Mouse (Mus musculus) liver, adult 2 months (tissue): ENCODE measurements around the gene Hes7. TPM values are rescaled to one million over a fixed set of nuclear protein-coding genes. Genes with fewer than 3 reads are reported as not detected.

Experiments
- DNase-seq: peaks from one replicate; pipeline ENCODE4 v3.0.0-alpha.2; 2011; ENCODE audit warnings: low read depth, low spot score; ENCODE audit errors: extremely low read depth
- H3K27ac ChIP-seq: fragments of 200-500 bp; replicated peaks from 2 replicates; pipeline ENCODE4 v1.5.1; 2012; ENCODE audit warnings: low read depth, mild to moderate bottlenecking, control low read depth, inconsistent platforms, low read length; ENCODE audit not compliant: insufficient read depth
- H3K27me3 ChIP-seq: fragments of 200-500 bp; 2 replicates; pipeline ENCODE4 v1.6.1; 2012; ENCODE audit warnings: mild to moderate bottlenecking, moderate library complexity, low read length, inconsistent platforms; ENCODE audit not compliant: control insufficient read depth, insufficient read depth
- H3K36me3 ChIP-seq: fragments of 200-500 bp; 2 replicates; pipeline ENCODE4 v1.6.1; 2012; ENCODE audit warnings: low read length, inconsistent platforms; ENCODE audit not compliant: control insufficient read depth, insufficient read depth
- H3K4me1 ChIP-seq: fragments of 200-500 bp; 2 replicates; pipeline ENCODE4 v1.6.1; 2011; ENCODE audit warnings: low read length; ENCODE audit not compliant: control insufficient read depth, insufficient read depth
- H3K4me3 ChIP-seq: fragments of 200-500 bp; 2 replicates; pipeline ENCODE4 v1.5.1; 2011; ENCODE audit warnings: low read depth, mild to moderate bottlenecking, control low read depth, low read length, moderate library complexity; ENCODE audit not compliant: insufficient read depth
- H3K79me2 ChIP-seq: fragments of 200-500 bp; 2 replicates; pipeline ENCODE4 v1.6.1; 2012; ENCODE audit warnings: inconsistent platforms, mild to moderate bottlenecking, low read length, moderate library complexity; ENCODE audit not compliant: control insufficient read depth, insufficient read depth
- H3K9ac ChIP-seq: fragments of 200-500 bp; 2 replicates; pipeline ENCODE4 v1.6.1; 2012; ENCODE audit warnings: low read depth, mild to moderate bottlenecking, control low read depth, inconsistent platforms, low read length
- CTCF ChIP-seq: fragments of 200-500 bp; IDR thresholded peaks from 2 replicates; pipeline ENCODE4 v1.5.1; 2011; ENCODE audit warnings: low read depth, low read length, control low read depth
- POLR2A ChIP-seq: fragments of 200-500 bp; IDR thresholded peaks from 2 replicates; pipeline ENCODE4 v1.6.1; 2011; ENCODE audit warnings: low read length, control low read depth; ENCODE audit not compliant: insufficient read depth; ENCODE audit errors: extremely low read depth
- WGBS: fragments of 180-500 bp; shearing (Covaris S2); methylation state at CpG from one replicate; pipeline ENCODE4 v1.1.7; 2018; 5-methylcytosine and 5-hydroxymethylcytosine counted together
- polyA plus RNA-seq: library from polyadenylated mRNA; depleted of rRNA; stranded (reverse); fragments of >200 nt; gene quantifications from 2 replicates; pipeline ENCODE4 v1.2.3, GENCODE M21; 2012
- total RNA-seq: library from RNA; depleted of rRNA; stranded (reverse); fragments of >200 nt; gene quantifications from 2 replicates; pipeline ENCODE4 v1.2.3, GENCODE M21; 2014

Hes7 gene
- total and polyA plus RNA-seq, 2 experiments, result 0.05 TPM; not detected in 1

DNA sequence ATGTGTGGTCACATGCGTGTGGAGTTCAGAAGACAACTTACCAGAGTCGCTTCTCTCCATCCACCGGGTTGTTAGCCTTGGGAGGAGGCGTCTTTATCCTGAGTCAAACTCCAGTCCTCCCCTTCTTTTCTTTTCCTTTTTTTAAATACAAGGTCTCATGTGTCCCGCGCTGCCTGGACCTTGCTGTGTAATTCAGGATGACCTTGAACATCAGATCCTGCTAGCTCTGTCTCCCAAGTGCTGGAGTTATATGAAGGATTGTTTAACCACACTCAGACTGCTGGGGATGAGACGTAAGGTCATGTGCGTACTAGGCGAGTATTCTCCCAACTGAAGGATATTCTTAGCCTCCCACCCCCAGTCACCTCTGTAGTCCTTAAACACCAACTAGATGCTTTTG is 42.9 kb upstream of the Hes7 start:
- Histone ChIP-seq H3K4me3 (no peak overlapping the region), H3K79me2 (no peaks in the 10 kb centered on the region), H3K4me1 (no peaks in the 10 kb centered on the region), H3K27ac (no peak overlapping the region), H3K9ac (no peak overlapping the region), H3K36me3 (no peaks in the 10 kb centered on the region), H3K27me3 (no peaks in the 10 kb centered on the region)
- 88% methylated on average over 9 of the region's 9 CpGs for WGBS
- TF ChIP-seq CTCF, result no peak
- no peak for TF ChIP-seq POLR2A
- DNase-seq, result no peak

DNA sequence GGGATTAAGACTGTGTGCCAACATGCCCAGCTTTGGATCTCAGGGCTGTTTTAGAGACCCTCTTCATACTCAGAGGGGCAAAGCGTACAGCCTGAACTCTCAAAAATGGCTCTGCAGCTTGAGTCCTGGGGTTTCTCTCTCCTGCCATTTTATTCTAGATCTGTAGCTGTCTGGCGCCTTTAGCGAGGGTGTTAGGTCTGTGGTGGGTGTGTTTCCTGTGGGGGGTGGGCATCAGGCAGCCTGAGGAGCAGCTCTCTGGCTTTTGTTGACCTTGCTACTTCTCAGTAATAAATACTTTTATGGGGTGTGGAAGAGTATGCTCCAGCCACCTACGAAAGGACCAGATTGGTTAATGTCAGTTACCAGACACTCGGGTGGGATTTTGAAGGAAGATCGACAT is 42.2 kb upstream of the Hes7 start:
- H3K79me2 ChIP-seq, result no peaks in the 10 kb centered on the region
- no peak overlapping the region for H3K27ac ChIP-seq
- H3K9ac ChIP-seq, result no peak overlapping the region
- TF ChIP-seq CTCF (no peak), POLR2A (no peak)
- no peak overlapping the region for H3K4me3 ChIP-seq
- H3K27me3 ChIP-seq, result no peaks in the 10 kb centered on the region
- WGBS, result 92% methylated on average over 6 of the region's 6 CpGs
- H3K4me1 ChIP-seq, result no peaks in the 10 kb centered on the region
- no peak for DNase-seq
- H3K36me3 ChIP-seq, result no peaks in the 10 kb centered on the region

DNA sequence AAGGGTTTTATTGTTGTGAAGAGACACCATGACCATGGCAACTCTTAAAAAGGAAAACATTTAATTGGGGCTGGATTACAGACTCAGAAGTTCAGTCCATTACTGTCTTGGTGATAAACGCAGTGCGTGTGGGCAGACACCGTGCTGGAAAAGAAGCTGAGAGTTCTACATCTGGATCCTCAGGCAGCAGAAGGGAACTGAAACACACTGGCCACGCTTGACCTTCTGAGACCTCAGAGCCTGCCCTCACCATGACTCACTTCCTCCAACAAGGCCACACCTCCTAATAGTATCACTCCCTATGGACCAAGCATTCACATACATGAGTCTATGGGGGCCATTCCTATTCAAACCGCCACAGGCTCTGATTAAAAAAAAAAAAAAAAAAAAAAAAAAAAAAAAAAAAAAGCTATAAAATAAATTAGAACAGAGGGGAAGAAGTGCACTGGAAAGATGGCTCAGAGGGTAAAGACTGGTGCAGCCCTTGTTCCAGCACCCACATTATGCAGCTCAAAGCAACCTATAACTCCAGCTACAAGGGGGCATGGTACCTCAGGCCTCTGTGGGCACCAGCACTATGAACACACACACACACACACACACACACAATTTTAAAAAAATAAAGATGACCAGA is 41.3 kb upstream of the Hes7 start:
- TF ChIP-seq CTCF (no peak), POLR2A (no peak)
- H3K36me3 ChIP-seq, result no peaks in the 10 kb centered on the region
- WGBS, result 77% methylated on average over 5 of the region's 5 CpGs
- no peaks in the 10 kb centered on the region for H3K4me1 ChIP-seq
- DNase-seq, result peak; percentile 43
- H3K4me3 ChIP-seq, result no peak overlapping the region
- H3K79me2 ChIP-seq, result no peaks in the 10 kb centered on the region
- H3K27me3 ChIP-seq, result no peaks in the 10 kb centered on the region
- H3K27ac ChIP-seq, result no peak overlapping the region
- no peak overlapping the region for H3K9ac ChIP-seq

DNA sequence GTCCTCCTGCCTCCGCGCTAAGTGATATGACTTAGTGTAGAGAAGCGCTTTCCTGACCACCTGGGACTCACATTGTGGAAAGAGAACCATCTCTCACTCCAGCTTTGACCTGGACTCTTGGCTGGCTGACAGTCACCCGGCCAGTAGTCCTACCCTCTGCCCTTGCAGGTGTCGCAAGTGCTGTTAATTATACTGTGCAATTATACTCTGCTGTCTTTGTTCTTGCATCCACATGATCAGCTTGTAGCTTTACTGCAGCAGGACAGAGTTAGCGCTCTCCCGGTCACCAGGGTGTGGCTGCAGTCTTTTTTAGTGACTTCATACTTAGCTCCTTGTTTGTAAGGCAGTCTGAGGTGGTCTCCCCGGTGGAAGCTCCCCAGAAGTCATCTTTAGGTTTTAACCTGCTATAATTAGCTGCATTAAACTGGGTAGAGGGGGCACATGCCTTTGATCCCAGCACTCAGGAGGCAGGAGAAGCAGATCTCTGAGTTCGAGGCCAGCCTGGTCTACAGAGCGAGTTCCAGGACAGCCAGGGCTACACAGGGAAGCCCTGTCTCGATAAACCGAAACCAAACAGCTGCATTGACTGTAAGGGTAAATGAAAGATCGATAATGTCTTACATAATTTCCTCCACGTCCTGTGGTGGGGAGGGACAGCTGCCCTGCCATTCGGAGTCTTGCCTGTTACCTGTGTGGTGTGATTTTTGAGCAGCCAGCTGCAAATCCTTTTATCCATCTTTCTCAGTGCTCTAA is 39.9 kb upstream of the Hes7 start:
- peak; percentile 78 for DNase-seq

DNA sequence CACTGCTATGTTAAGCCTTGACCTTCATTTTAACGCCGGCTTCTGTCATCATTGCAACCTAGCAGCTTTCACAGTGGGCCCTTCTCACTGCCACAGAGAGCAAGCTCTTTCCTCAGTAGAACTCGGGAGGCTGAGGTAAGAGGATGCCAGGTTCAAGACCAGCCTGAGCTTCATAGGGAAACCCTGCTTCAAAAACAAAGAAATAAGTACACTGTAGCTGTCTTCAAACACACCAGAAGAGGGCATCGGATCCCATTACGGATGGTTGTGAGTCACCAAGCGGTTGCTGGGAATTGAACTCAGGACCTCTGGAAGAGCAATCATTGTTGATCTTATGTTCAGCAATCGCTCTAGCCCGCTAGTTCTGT is 39.4 kb upstream of the Hes7 start:
- no peaks in the 10 kb centered on the region for H3K36me3 ChIP-seq
- no peak for DNase-seq
- H3K27ac ChIP-seq, result 0 out of 2 replicates have a peak overlapping the region, but pooled peaks have one; percentile 9
- TF ChIP-seq CTCF (no peak), POLR2A (no peak)
- H3K79me2 ChIP-seq, result no peaks in the 10 kb centered on the region
- H3K4me3 ChIP-seq, result no peak overlapping the region
- no peak overlapping the region for H3K9ac ChIP-seq
- H3K4me1 ChIP-seq, result no peaks in the 10 kb centered on the region
- H3K27me3 ChIP-seq, result no peaks in the 10 kb centered on the region
- 79% methylated on average over 8 of the region's 8 CpGs for WGBS

More for the DNA sequence above, 39.9 kb upstream of the Hes7 start:
- Histone ChIP-seq H3K4me1 (no peaks in the 10 kb centered on the region), H3K36me3 (no peaks in the 10 kb centered on the region), H3K79me2 (no peaks in the 10 kb centered on the region), H3K4me3 (no peak overlapping the region), H3K27me3 (no peaks in the 10 kb centered on the region), H3K9ac (no peak overlapping the region), H3K27ac (peak overlapping the region; percentile 32; the same call in 1 of the 2 replicates)
- TF ChIP-seq POLR2A, result no peak
- 40% methylated on average over 15 of the region's 15 CpGs for WGBS

DNA sequence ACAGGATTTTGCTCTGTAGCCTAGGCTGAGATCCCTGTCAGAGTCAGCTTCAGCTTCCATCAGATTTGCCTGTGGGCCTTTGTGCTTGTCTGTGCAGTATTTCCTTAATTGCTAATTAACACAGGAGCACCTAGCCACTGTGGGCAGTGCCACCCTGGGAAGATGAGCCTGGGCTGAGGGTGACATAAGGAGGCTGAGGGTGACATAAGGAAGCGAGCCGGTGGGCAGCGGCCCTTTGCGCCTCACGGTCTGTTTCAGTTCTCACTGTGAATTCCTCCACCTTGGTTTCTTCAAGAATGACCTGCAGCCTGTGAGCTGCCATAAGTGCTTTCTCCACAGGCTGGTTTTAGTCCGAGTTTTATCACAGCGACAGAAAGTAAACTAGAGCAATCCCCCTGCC is 38.6 kb upstream of the Hes7 start:
- Histone ChIP-seq H3K9ac (no peak overlapping the region), H3K4me1 (no peaks in the 10 kb centered on the region), H3K36me3 (no peaks in the 10 kb centered on the region), H3K79me2 (no peaks in the 10 kb centered on the region), H3K27me3 (no peaks in the 10 kb centered on the region), H3K4me3 (no peak overlapping the region), H3K27ac (no peak overlapping the region)
- 86% methylated on average over 7 of the region's 7 CpGs for WGBS
- no peak for TF ChIP-seq CTCF
- TF ChIP-seq POLR2A, result no peak
- no peak for DNase-seq
